Mouse (Mus musculus): ENCODE measurements around the gene Rundc3a.

Rundc3a gene

DNA sequence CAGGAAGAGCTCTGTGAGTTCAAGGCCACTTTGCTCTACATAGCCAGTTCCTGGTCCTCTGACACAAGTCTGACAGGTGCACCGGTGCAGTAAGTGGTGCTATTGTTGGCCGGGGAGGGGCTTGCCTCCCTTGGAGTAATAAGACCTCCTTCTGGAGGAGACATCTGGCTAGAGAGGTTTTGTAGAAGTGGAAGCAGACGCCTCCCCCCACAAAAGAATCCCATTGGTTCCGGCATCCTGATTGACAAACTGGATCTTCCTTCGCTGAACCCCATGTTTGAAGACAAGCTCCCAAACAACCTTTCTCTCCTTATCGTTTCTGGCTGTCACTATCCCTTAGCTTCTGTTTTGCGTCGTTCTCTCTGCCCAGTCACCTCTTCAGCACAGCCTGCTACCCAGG, 55.1 kb downstream of the Rundc3a start:
- no peak for DNase-seq (ENCODE audit: low spot score in 2 of 2)

DNA sequence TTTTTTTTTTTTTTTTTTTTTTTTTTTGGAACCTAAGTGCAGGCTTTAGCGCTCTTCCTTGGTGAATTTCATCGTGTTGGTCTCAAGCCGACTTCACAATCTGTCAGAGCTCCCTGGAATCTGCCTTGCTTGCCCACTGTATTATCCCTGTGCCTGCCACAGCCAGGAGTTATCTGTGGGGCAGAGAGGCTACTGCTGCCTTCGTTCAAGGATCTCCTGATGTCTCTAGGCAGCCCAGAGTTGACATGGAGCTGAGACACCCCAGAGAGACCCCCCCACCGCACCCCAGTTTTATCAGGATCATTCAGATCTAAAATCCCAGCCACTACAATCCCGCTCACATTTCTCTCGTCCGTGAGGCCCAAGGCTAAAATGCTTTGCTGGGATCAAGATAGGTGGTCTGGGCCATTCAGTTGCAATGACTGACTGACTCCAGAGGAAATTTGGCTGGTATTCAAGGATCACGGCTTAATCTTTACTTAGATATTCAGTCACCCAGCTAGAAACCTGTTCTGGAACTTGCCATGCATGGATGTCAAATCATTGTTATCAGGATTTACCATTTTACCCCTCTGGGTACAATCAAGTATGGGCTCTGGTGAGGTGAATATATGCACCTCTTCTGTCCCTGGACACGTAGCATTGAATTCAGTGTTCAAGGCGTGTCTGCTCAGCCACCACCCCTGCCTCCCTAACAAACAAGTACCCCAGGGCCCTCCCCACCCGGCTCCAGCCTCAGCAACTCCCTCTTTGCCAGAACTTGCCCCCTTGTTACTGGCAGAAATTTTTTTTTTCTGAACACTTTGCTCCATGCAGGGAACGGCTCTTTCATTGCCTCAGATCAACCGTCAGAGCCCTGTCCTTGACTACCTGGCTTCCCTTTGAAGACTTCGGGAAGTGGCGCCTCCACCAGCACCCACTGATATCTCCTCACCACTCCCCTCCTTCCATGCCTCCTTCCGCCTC, 56.1 kb downstream of the Rundc3a start:
- DNase-seq (ENCODE audit: low spot score in 2 of 2), result no peak
